Mouse (Mus musculus) heart, postnatal 25 days (tissue): ENCODE measurements around the gene Itpr1. TPM values are rescaled to one million over a fixed set of nuclear protein-coding genes. Genes with fewer than 3 reads are reported as not detected.

Source experiments
- DNase-seq: peaks from one replicate; pipeline ENCODE4 v3.0.0; 2022; ENCODE audit warnings: low spot score
- intact Hi-C: fragments of 180-260 bp; cut with DNase I; formaldehyde crosslinking; loops from one replicate; pipeline ENCODE4 v1.15.1; 2025
- total RNA-seq, 2 experiments: library from RNA; stranded (reverse); gene quantifications; 2 replicates each; pipeline ENCODE4 v1.2.3; 2021

Itpr1 gene
- total RNA-seq, 2 experiments from 2014 or later = 44.1 to 44.2 TPM

- no peak for DNase-seq
- intact Hi-C loops = no loop called here
Observed at GRCm38 (mm10) chr6:108413006-108413405, 200.1 kb downstream of the Itpr1 start.

DNA sequence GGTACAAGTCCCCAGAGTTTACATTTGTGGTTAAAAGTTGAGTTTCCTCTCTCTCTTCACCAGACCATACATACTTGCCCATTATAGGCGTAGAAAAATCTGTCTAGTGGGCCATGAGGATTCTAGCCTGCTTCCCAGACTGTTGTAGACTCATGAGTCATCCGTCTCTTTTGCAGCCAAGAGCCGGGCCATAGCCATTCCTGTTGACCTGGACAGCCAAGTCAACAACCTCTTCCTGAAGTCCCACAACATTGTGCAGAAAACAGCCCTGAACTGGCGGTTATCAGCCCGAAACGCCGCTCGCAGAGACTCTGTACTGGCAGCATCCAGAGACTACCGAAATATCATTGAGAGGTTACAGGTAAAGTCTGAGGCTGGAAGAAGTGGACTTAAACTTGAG is 200.7 kb downstream of the Itpr1 start:
- intact Hi-C loops = no loop called here
- no peak for DNase-seq

DNA sequence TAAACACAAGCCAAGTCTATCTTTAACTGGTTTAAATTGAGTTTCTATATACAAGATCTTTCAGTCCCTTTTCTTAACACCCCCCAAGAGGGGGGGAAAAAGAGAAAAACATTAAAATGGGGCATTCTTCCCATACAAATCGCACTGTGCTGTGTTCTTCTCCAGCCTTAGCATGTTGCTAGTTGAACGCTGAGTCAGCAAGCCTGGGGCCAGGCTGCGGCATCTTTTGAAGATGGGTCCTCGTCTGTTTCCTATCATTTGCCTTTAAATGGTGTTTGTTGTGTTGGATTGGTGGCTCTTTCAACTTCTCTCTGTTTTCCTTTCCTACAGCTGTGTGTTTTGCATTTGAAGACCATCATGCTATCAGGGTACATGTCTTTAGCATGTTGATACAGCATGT is 203.0 kb downstream of the Itpr1 start:
- no peak for DNase-seq
- intact Hi-C loops = loop anchor here (5.0 kb wide), 1 partner anchor 246 kb away; the partner anchor contains the start of gene Bhlhe40

DNA sequence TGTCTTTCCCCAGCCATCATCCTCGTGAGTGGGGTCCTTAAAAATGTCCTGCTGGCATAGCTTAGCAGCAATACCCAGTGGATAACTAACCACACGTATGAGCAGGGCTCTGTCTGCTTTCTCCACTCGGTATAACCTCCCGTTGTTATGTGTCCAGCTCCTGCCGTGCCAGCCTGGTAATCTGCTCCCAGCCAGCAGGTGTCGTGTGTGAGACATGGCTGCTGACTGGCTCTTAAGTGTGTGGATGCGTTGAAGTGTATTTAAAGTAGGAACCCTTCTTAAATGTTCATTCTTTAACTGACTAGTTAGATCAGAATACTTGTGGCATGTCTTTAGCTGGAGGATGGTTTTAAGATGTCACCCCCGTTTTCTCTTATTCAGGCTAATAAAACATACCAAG is 204.6 kb downstream of the Itpr1 start:
- no peak for DNase-seq
- intact Hi-C loops = loop anchor here (1.0 to 5.0 kb wide), 3 partner anchors 245 to 318 kb away; partner anchors contain the start of gene Bhlhe40

GRCm38 (mm10) chr6:108418218-108418617 is 205.3 kb downstream of the Itpr1 start:
- intact Hi-C loops = loop anchor here (5.0 kb wide), 1 partner anchor 244 kb away; the partner anchor contains the start of gene Bhlhe40
- DNase-seq = no peak

DNA sequence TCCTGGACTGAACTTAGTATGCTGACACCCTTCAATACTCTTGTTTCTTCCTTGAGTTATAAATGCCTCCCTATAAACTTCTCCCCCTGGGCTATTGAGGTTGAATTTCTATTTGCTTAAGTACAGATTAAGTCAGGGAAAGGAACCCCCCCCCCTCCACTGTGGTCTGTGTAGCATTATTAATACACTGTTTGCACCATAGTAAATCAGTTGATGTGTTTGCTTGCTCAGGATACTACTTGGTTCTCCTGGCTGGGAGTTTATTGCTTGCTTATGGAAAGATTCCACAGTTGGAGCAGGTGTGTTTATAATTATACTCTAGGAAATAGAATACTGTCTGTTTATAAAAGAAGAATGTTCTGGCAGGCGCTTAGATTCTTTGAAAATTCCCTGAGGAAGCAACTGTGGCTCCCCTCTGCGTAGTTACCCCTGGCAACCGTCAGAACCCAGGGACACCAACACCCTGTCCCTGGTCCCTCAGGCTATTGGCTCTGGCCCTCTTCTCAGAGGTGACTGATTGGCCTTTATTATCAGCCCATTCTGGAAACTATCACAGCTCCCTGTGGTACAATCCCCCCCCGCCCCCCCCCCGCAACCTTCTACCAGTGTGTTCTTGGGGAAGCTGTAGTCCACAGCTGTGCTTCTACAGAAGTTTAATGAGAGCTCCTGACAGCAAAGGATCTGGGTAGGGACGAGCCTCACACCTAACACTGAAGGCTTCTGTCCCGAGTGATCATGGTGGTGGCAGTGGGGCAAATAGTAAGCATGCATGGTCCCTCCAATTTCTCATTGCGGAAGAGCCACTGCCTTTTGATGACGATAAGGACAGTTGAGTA is 212.1 kb downstream of the Itpr1 start:
- intact Hi-C loops = loop anchor here (5.0 to 10.0 kb wide), 3 partner anchors 42 to 147 kb away; no protein-coding TSS in a partner anchor

GRCm38 (mm10) chr6:108426789-108427188 is 213.9 kb downstream of the Itpr1 start:
- intact Hi-C loops = loop anchor here (2.0 to 10.0 kb wide), 3 partner anchors 41 to 232 kb away; no protein-coding TSS in a partner anchor

More for the DNA sequence above, 212.1 kb downstream of the Itpr1 start:
- no peak for DNase-seq

DNA sequence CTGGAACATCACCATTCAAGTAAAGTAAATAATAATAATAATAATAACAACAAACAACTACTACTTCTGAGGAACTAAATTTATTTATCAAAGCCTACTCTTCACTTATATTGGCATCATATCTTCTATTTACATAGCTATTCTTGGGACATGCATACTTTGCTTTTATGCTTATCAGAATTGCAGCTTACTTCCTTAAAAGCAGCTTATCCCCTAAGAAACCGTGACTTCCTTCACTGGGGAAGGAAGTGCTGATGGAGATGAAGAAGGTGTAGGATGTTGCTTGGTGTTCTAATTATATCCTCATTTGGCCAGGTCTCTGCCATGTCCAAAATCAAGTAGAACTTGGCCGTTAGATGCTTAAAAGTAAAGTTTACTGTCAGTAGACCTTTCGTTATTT is 215.5 kb downstream of the Itpr1 start:
- intact Hi-C loops = loop anchor here (1.0 to 10.0 kb wide), 3 partner anchors 39 to 103 kb away; no protein-coding TSS in a partner anchor

More at GRCm38 (mm10) chr6:108426789-108427188, 213.9 kb downstream of the Itpr1 start:
- peak; percentile 82 for DNase-seq

GRCm38 (mm10) chr6:108429950-108430349 is 217.1 kb downstream of the Itpr1 start:
- DNase-seq = no peak
- intact Hi-C loops = loop anchor here (5.0 to 10.0 kb wide), 2 partner anchors 37 to 65 kb away; no protein-coding TSS in a partner anchor

More for the DNA sequence above, 215.5 kb downstream of the Itpr1 start:
- no peak for DNase-seq

DNA sequence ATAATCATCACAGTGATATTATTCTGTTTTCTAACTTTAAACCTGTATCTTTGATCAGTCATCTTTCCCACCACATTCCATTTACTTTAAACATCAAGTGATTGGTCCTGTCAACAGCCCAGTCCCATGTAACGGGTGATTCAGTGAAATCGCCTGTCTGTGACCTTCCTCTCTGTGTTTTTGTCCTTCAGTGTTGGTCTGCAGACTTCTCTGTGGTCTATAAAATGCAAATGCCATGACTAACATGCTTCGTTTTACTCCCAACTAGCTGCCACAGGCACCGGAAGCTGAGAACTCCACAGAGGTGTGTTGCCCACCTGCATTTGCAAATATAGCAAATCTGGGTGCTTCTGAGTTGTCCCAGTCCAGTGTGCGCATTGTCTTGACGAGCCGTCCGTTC is 218.3 kb downstream of the Itpr1 start:
- DNase-seq = no peak
- intact Hi-C loops = no loop called here

DNA sequence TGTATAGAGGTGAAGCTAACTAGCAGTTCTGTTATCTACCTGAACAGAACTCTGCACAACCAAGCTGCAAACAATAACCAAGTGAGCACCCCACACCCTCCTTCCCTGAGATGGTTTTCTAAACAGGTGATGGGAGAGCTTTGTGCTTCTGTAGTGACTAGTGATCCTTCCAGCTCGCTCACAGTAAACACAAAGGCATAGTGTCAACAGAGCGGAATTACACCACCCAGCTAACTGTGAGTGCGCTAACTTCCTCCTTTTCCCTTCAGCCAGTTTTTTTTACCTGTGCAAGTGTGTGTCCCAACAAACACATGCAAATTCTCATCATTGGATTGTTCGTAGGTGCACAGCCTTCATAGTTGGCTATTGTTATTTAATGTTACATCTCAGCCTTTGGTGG is 219.9 kb downstream of the Itpr1 start:
- intact Hi-C loops = no loop called here
- DNase-seq = no peak

- DNase-seq = no peak
- intact Hi-C loops = no loop called here
Observed at GRCm38 (mm10) chr6:108434816-108435215, 221.9 kb downstream of the Itpr1 start.

DNA sequence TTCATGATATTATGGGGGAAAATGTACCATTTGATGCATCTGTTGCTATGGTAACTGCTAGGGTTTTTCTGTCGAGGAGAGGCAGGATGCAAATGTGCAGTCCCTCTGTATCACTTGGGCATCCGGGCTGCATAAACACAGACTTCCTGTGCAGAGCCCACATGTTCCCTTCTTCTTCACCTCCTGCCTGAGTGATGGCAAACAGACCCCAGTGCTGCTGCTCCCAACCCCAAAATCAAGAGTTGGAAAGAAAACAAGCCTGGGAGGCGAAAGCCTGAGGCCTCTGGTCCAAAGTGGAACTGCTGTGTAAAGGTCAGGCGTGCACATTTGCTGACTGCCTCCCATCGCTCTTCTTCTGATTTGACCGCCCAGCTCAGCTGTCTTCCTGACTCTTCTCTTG is 222.6 kb downstream of the Itpr1 start:
- intact Hi-C loops = no loop called here
- no peak for DNase-seq

- intact Hi-C loops = no loop called here
- DNase-seq = no peak
Observed at GRCm38 (mm10) chr6:108436608-108437007, 223.7 kb downstream of the Itpr1 start.

- DNase-seq = no peak
- intact Hi-C loops = no loop called here
Observed at GRCm38 (mm10) chr6:108441290-108441689, 228.4 kb downstream of the Itpr1 start.

DNA sequence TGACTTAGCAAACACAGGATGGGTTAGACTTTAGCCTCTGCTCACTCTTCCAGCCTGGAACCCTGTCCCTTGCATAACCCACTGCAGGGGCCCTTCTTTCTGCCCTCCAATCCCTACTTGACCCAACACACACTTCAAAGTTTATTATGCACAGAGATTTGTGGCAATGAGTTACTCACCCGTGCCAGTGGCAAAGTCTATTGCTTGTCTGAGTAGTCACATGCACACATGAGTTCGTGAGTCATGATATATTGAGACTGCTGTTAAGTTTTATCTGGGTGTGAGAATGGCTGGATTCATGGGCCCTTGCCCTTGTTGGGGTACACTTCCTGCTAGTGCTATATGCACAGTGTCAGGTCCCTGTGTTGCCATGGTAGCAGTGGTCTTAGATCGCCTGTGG is 229.4 kb downstream of the Itpr1 start:
- intact Hi-C loops = no loop called here
- no peak for DNase-seq

DNA sequence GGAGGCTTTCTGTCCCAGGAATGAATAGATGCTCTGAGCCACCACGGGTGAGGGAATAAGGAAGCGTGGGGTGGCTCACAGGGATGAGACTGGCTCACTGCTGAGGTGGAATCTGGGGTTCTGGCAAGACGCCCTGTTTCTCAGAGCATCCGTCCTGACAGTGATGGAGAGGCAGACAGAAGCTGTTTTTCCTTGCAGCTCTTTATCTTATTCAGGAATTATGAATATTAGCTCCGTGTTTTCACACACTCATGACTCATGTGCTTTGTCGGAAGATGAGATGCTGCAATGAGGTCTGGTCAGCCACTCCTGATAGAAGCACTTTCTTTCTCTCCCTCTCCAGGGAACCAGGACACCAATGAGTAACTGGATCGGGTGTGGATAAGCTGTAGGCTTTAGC is 231.5 kb downstream of the Itpr1 start:
- intact Hi-C loops = no loop called here
- no peak for DNase-seq

GRCm38 (mm10) chr6:108445006-108445405 is 232.1 kb downstream of the Itpr1 start:
- no peak for DNase-seq
- intact Hi-C loops = no loop called here

GRCm38 (mm10) chr6:108446766-108447165 is 233.9 kb downstream of the Itpr1 start:
- DNase-seq = no peak
- intact Hi-C loops = no loop called here

DNA sequence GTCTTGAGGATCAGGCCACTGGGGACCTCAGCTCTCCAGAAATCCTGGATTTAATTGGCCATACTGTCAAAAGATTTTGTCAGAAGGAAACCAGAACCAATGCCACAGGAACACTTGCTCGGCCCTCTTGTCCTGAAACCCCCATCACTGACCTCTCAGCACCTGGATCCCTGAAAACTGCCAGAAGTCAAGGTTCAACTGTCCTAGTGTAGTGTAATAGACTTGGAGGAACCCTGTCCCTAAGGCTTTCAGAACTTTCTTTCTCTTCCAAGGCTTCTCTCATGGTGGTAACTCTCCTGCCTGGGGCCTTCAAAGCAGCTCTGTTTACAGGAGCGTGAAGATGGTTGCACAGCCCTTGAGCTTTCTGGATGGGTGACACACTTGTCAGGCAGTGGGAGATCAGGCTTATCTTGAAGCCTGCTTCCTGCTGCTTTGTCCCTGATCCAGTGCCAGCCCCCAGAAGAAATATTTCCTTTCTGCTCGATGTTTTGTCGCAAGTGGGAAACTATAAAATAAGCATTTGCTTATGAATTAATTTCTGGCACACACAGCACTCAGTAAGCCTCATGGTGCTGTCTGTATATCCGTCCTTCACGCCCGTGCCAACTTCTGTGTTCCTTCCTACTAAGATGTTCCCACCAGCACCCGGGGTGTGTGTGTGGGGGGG is 234.4 kb downstream of the Itpr1 start:
- intact Hi-C loops = no loop called here
- DNase-seq = no peak
